Mouse (Mus musculus) CH12.LX (cell line): Measurements from ENCODE around the gene Tle6. TPM values are rescaled to one million over a fixed set of nuclear protein-coding genes. Genes with fewer than 3 reads are reported as not detected.
A peak's percentile ranks its signal among the peaks of the same experiment; 100 is the strongest.

ENCODE experiments used
- DNase-seq: peaks from one replicate; pipeline ENCODE4 v3.0.0-alpha.2; 2013; ENCODE audit errors: extremely low read depth
- H3K27ac ChIP-seq: 2 replicates; pipeline ENCODE4 v1.5.1; 2012; ENCODE audit warnings: low read depth, mild to moderate bottlenecking, control low read depth, moderate library complexity; ENCODE audit not compliant: insufficient read depth
- H3K27me3 ChIP-seq: replicated peaks from 2 replicates; pipeline ENCODE3; 2012; ENCODE audit warnings: inconsistent platforms
- H3K36me3 ChIP-seq, 2 experiments: replicated peaks in 1 of 2; 2 replicates each; pipeline versions ENCODE3 to v1.6.1; 2012; ENCODE audit warnings: inconsistent platforms in 1 of 2, low read length in 1 of 2, mild to moderate bottlenecking in 1 of 2, mixed read lengths in 1 of 2, moderate library complexity in 1 of 2; ENCODE audit not compliant: control insufficient read depth in 1 of 2, insufficient read depth in 1 of 2
- H3K4me1 ChIP-seq, 2 experiments: 2 replicates each; pipeline ENCODE4 v1.6.1; 2012; ENCODE audit warnings: inconsistent platforms in 1 of 2, moderate library complexity in 1 of 2; ENCODE audit not compliant: insufficient read depth in 2 of 2, control insufficient read depth in 1 of 2
- H3K4me2 ChIP-seq: 2 replicates; pipeline ENCODE4 v1.6.1; 2012; ENCODE audit warnings: low read depth, mild to moderate bottlenecking, control low read depth; ENCODE audit not compliant: poor library complexity, insufficient read depth, severe bottlenecking
- H3K4me3 ChIP-seq, 3 experiments: fragments of 150-350 bp in 1 of 3; sonication (generic) in 1 of 3; replicated peaks in 1 of 3; 2 replicates each; pipeline versions ENCODE3 to v1.5.1; 2011 to 2012; ENCODE audit warnings: low read depth in 2 of 3, low read length in 2 of 3, mild to moderate bottlenecking in 2 of 3, moderate library complexity in 2 of 3, control low read depth in 1 of 3, improper control_type of control experiment in 1 of 3, inconsistent platforms in 1 of 3, mixed read lengths in 1 of 3; ENCODE audit not compliant: poor library complexity in 1 of 3
- H3K79me2 ChIP-seq: replicated peaks from 2 replicates; pipeline ENCODE4 v1.6.1; 2012; ENCODE audit warnings: mild to moderate bottlenecking, moderate library complexity; ENCODE audit not compliant: control insufficient read depth, poor library complexity, insufficient read depth, severe bottlenecking; ENCODE audit errors: extremely low read depth
- H3K9ac ChIP-seq: 2 replicates; pipeline ENCODE4 v1.6.1; 2012; ENCODE audit warnings: low read depth, mild to moderate bottlenecking, control low read depth, moderate library complexity; ENCODE audit not compliant: insufficient read depth
- H3K9me3 ChIP-seq: replicated peaks from 2 replicates; pipeline ENCODE3; 2012; ENCODE audit warnings: low read length, inconsistent platforms, mixed read lengths
- CHD2 ChIP-seq: IDR thresholded peaks from 2 replicates; pipeline ENCODE4 v1.6.1; 2011; ENCODE audit warnings: low read length, improper control_type of control experiment
- CTCF ChIP-seq, 2 experiments: IDR thresholded peaks in 1 of 2; conservative IDR thresholded peaks in 1 of 2; 2 replicates each; pipeline ENCODE4 v1.5.1; 2011 to 2012; ENCODE audit warnings: low read depth in 2 of 2, low read length in 2 of 2, improper control_type of control experiment in 1 of 2, inconsistent platforms in 1 of 2, mild to moderate bottlenecking in 1 of 2, moderate library complexity in 1 of 2
- E2F4 ChIP-seq: IDR thresholded peaks from 2 replicates; pipeline ENCODE4 v1.6.1; 2011; ENCODE audit warnings: low read depth, low read length, improper control_type of control experiment; ENCODE audit not compliant: insufficient replicate concordance
- EP300 ChIP-seq: IDR thresholded peaks from 2 replicates; pipeline ENCODE4 v1.6.1; 2011; ENCODE audit warnings: low read length, improper control_type of control experiment
- HCFC1 ChIP-seq: IDR thresholded peaks from 2 replicates; pipeline ENCODE4 v1.6.1; 2012; ENCODE audit warnings: low read depth, mild to moderate bottlenecking, inconsistent platforms, low read length, improper control_type of control experiment
- JUN ChIP-seq: IDR thresholded peaks from 2 replicates; pipeline ENCODE4 v1.6.1; 2011; ENCODE audit warnings: low read depth, mild to moderate bottlenecking, low read length, improper control_type of control experiment, moderate library complexity; ENCODE audit not compliant: insufficient read depth
- MEF2A ChIP-seq: IDR thresholded peaks from 2 replicates; pipeline ENCODE4 v1.6.1; 2014; ENCODE audit warnings: low read depth, mild to moderate bottlenecking, inconsistent platforms, low read length, improper control_type of control experiment, borderline replicate concordance
- NRF1 ChIP-seq: IDR thresholded peaks from 2 replicates; pipeline ENCODE4 v1.6.1; 2014; ENCODE audit warnings: low read depth, mild to moderate bottlenecking, inconsistent platforms, low read length, improper control_type of control experiment, moderate library complexity
- RAD21 ChIP-seq: IDR thresholded peaks from 2 replicates; pipeline ENCODE4 v1.6.1; 2011; ENCODE audit warnings: low read depth, mild to moderate bottlenecking, low read length, improper control_type of control experiment, moderate library complexity
- RCOR1 ChIP-seq: conservative IDR thresholded peaks from 2 replicates; pipeline ENCODE4 v1.6.1; 2012; ENCODE audit warnings: low read depth, mild to moderate bottlenecking, inconsistent platforms, low read length, improper control_type of control experiment
- SMC3 ChIP-seq: IDR thresholded peaks from 2 replicates; pipeline ENCODE4 v1.6.1; 2011; ENCODE audit warnings: low read depth, low read length, improper control_type of control experiment
- ZC3H11A ChIP-seq: IDR thresholded peaks from 2 replicates; pipeline ENCODE4 v1.6.1; 2012; ENCODE audit warnings: low read depth, mild to moderate bottlenecking, inconsistent platforms, low read length, improper control_type of control experiment
- dilution Hi-C: fragments of 300-500 bp; cut with MboI; formaldehyde crosslinking; loops from 2 replicates; pipeline ENCODE4 v1.14.3; 2020; ENCODE audit warnings: low sequenced_read_pairs; ENCODE audit not compliant: extremely low pct_unique_long_range_greater_than_20kb, extremely low pct_ligation_motif_present
- in situ Hi-C: fragments of 300-500 bp; cut with MboI; formaldehyde crosslinking; loops from 3 replicates; pipeline ENCODE4 v1.14.3; 2019; ENCODE audit warnings: low sequenced_read_pairs, low pct_ligation_motif_present, low pct_unique_long_range_greater_than_20kb, mixed read lengths
- polyA plus RNA-seq: library from polyadenylated mRNA; unstranded; fragments of >175 nt; gene quantifications from 2 replicates; pipeline ENCODE4 v1.2.1, GENCODE M21; 2012; ENCODE audit warnings: low read depth; ENCODE audit not compliant: insufficient read length
- total RNA-seq, 2 experiments: library from RNA; depleted of rRNA; stranded (reverse); fragments of 300-350 nt in 1 of 2; fragments of >200 nt in 1 of 2; gene quantifications; 2 replicates each; pipeline ENCODE4 v1.2.3; 2012 to 2014

Gene Tle6
- total and polyA plus RNA-seq, 3 experiments, result 0.39 to 1.3 (median 1.2) TPM

DNA sequence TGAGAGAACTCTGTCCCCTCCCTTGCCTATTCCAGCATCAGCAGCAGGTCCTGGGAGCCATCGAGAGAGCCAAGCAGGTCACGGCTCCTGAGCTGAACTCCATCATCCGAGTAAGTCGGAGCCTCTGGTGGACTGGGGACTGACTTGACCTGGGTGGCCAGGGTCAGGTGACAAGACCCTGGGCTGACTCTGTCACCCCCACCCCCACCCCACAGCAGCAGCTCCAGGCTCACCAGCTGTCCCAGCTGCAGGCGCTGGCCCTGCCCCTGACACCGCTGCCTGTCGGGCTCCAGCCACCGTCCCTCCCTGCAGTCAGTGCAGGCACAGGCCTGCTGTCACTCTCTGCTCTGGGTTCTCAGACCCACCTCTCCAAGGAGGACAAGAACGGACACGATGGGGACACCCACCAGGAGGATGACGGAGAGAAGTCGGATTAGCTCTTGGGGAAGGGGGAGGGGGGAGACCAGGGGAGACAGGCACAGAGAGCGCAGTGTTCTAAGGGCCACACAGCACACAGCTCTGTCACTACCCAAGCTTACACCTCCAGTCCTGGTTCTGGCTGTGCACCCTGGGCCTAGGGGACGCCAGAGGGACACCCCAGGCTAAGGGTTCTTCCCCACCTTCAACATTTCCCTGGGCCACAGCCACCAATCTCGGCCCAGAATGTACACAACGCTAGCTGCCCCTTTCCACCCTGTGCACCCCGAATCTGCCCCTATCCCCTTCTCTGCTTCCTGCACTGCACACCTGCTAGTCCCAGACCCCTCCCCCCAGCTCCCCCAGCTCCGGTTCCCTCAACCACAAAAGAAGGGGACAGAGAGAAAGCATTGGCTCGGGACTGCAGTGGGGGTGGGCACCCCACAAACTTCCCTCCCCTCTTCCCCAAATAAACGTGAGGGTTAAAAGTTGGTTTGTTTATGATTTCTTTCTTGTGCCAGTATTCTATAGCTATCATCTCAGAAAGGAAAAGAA is 35.3 kb downstream of the Tle6 start:
- dilution Hi-C loops, result no loop called here

DNA sequence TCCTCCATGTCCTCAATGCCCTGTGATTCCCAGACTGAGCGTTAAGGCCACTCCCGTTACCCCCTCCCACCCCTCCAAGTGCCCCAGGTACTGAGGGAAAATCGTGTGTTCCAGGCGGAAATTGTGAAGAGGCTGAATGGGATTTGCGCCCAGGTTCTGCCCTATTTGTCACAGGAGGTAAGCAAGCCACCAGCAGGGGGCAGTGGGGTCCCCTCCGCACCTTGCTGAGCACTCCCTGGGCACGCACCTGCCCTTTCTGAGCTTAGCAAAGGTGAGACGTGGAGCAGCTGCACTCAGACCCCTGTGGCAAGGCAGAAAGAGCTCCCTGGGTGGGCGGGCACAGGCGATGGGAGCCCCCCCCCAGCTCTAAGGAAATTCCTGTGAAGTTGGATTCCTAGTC is 36.1 kb downstream of the Tle6 start:
- H3K9me3 ChIP-seq, result no peaks in the 10 kb centered on the region
- peaks cover 5 to 8% of the 10 kb centered on the region in 2 experiments; a peak in 3 of 4 replicates for H3K4me1 ChIP-seq
- H3K9ac ChIP-seq, result no peak overlapping the region
- no peak overlapping the region for H3K4me2 ChIP-seq
- TF ChIP-seq CHD2 (no peak), MEF2A (no peak), RAD21 (peak; percentile 45), CTCF (conservative IDR thresholded peaks at IDR 0.05 in 1 of 2, IDR thresholded peaks at IDR 0.05 in 1 of 2; ENCODE audit: low read depth in 2 of 2, low read length in 2 of 2) (peak; percentile 20 to 68; a peak in 2 of 4 replicates), SMC3 (peak; percentile 65)
- H3K27ac ChIP-seq, result no peak overlapping the region
- no peak overlapping the region for H3K4me3 ChIP-seq
- in situ Hi-C loops (loop anchor here (5.0 kb wide), 1 partner anchor 38 kb away; the partner anchor contains the start of gene Tle6), dilution Hi-C loops (no loop called here)
- peaks cover 84% of the 10 kb centered on the region for H3K27me3 ChIP-seq
- H3K79me2 ChIP-seq, result peaks cover 12% of the 10 kb centered on the region; the same call in 1 of the 2 replicates
- DNase-seq, result peak; percentile 46
- H3K36me3 ChIP-seq, result peaks cover 8 to 25% of the 10 kb centered on the region in 2 experiments

More for the DNA sequence above, 35.3 kb downstream of the Tle6 start:
- peaks cover 4% of the 10 kb centered on the region; the same call in 1 of the 2 replicates for H3K79me2 ChIP-seq
- DNase-seq, result no peak
- TF ChIP-seq JUN (no peak), HCFC1 (no peak), CTCF (conservative IDR thresholded peaks at IDR 0.05 in 1 of 2, IDR thresholded peaks at IDR 0.05 in 1 of 2; ENCODE audit: low read depth in 2 of 2, low read length in 2 of 2) (no peak), EP300 (no peak), NRF1 (no peak), E2F4 (no peak), RCOR1 (no peak), ZC3H11A (no peak)
- no peaks in the 10 kb centered on the region for H3K9me3 ChIP-seq
- no peak overlapping the region for H3K4me2 ChIP-seq
- H3K27ac ChIP-seq, result no peak overlapping the region
- peaks cover 8 to 25% of the 10 kb centered on the region in 2 experiments for H3K36me3 ChIP-seq
- no peak overlapping the region for H3K4me3 ChIP-seq
- peaks cover 5 to 8% of the 10 kb centered on the region in 2 experiments; a peak in 3 of 4 replicates for H3K4me1 ChIP-seq
- in situ Hi-C loops, result no loop called here
- H3K9ac ChIP-seq, result no peak overlapping the region
- H3K27me3 ChIP-seq, result peaks cover 87% of the 10 kb centered on the region
